Mouse (Mus musculus) heart, postnatal 10 days (tissue): ENCODE data around the gene Olfr398. TPM values are rescaled to one million over a fixed set of nuclear protein-coding genes. Genes with fewer than 3 reads are reported as not detected.

ENCODE experiments used
- DNase-seq, 2 experiments: peaks; one replicate each; pipeline ENCODE4 v3.0.0; 2021
- intact Hi-C: fragments of 180-260 bp; cut with DNase I; formaldehyde crosslinking; loops from one replicate; pipeline ENCODE4 v1.15.1; 2025
- total RNA-seq, 2 experiments: library from RNA; stranded (reverse); gene quantifications; 2 replicates each; pipeline ENCODE4 v1.2.3; 2021

Olfr398 gene
- not detected for total RNA-seq

GRCm38 (mm10) chr11:73990307-73990706, at the start of gene Olfr398:
TSS of gene Olfr398 (minus strand) at chr11:73990407.
- DNase-seq = no peak

GRCm38 (mm10) chr11:73993115-73993514, 2.9 kb upstream of the Olfr398 start:
- DNase-seq = no peak
- intact Hi-C loops = no loop called here

More at GRCm38 (mm10) chr11:73990307-73990706, at the start of gene Olfr398:
- intact Hi-C loops = no loop called here

GRCm38 (mm10) chr11:73960517-73960916, 29.7 kb downstream of the Olfr398 start, which contains the start of gene Olfr397:
TSS of gene Olfr397 (plus strand) at chr11:73960817.
- intact Hi-C loops = no loop called here
- no peak for DNase-seq

GRCm38 (mm10) chr11:73936377-73936776, 53.8 kb downstream of the Olfr398 start, which contains the start of gene Olfr23:
TSS of gene Olfr23 (plus strand) at chr11:73936677.
- intact Hi-C loops = no loop called here
- DNase-seq = no peak

Other genes starting within 250 kb of the Olfr398 start
- not detected for gene Olfr389, start 209.7 kb downstream of the Olfr398 start, total RNA-seq
- not detected for gene Olfr390, start 207.4 kb downstream of the Olfr398 start, total RNA-seq
- not detected for gene Olfr391-ps, start 187.4 kb downstream of the Olfr398 start, total RNA-seq
- gene Olfr392, start 173.4 kb downstream of the Olfr398 start, total RNA-seq = not detected
- not detected for gene Olfr393, start 139.0 kb downstream of the Olfr398 start, total RNA-seq
- not detected for gene Olfr394, start 99.6 kb downstream of the Olfr398 start, total RNA-seq
- not detected for gene Olfr395, start 81.1 kb downstream of the Olfr398 start, total RNA-seq
- not detected for gene Olfr23, start 53.7 kb downstream of the Olfr398 start, total RNA-seq
- not detected for gene Olfr397, start 29.6 kb downstream of the Olfr398 start, total RNA-seq
- not detected for gene Olfr139, start 66.1 kb upstream of the Olfr398 start, total RNA-seq
- not detected for gene Olfr399, start 66.2 kb upstream of the Olfr398 start, total RNA-seq
- not detected for gene Zfp616, start 79.5 kb upstream of the Olfr398 start, total RNA-seq
- gene Olfr401, start 123.3 kb upstream of the Olfr398 start, total RNA-seq = not detected
- gene Olfr402, start 163.1 kb upstream of the Olfr398 start, total RNA-seq = not detected
- not detected for gene Olfr403, start 195.8 kb upstream of the Olfr398 start, total RNA-seq
- gene Olfr43, start 221.0 kb upstream of the Olfr398 start, total RNA-seq = not detected